Comparison of ENCODE assay signal across 12 mouse cellular contexts in genomic region chr12:52671943-52672342, GRCm38 (mm10). TPM values are rescaled to one million over a fixed set of nuclear protein-coding genes. Genes with fewer than 3 reads are reported as not detected.
DNase-seq lines count a peak whose midpoint lies in the region; ATAC-seq and TF ChIP-seq lines count a peak whose summit lies in the region.
"Had no signal": no experiment of that assay in that cellular context is flagged by ENCODE, and none has a peak within 500 bp of the region (broad histone marks: within the 10 kb centered on the region; RNA-seq: fewer than 3 reads in every experiment).

No protein-coding gene starts in this region.

- H3K79me2 ChIP-seq in myocyte (ENCODE audit: control insufficient read depth, insufficient read depth) = no peaks in the 10 kb centered on the region

- H3K9me3 ChIP-seq in embryonic facial prominence, embryonic 12.5 days = no peaks in the 10 kb centered on the region
- H3K9me3 ChIP-seq in hindbrain, embryonic 12.5 days (replicated peaks) = no peaks in the 10 kb centered on the region
- H3K9me3 ChIP-seq: heart, embryonic 13.5 days; limb, embryonic 13.5 days; megakaryocyte, embryonic 14.5 days had no signal

- H3K36me3 ChIP-seq in embryonic facial prominence, embryonic 12.5 days = no peaks in the 10 kb centered on the region
- no peaks in the 10 kb centered on the region for H3K36me3 ChIP-seq in hindbrain, embryonic 12.5 days
- H3K36me3 ChIP-seq in myocyte (ENCODE audit: control insufficient read depth, insufficient read depth) = no peaks in the 10 kb centered on the region
- H3K36me3 ChIP-seq: heart, embryonic 13.5 days; limb, embryonic 13.5 days had no signal

- intact Hi-C loops in left cerebral cortex, postnatal 4 days (cut with DNase I) = no loop called here
- intact Hi-C loops in left cerebral cortex, adult 2 months (cut with DNase I) = no loop called here

- no peak for ATAC-seq in embryonic facial prominence, embryonic 12.5 days (ENCODE audit: insufficient number of reproducible peaks, insufficient read depth, low FRiP score, low TSS enrichment)
- ATAC-seq in hindbrain, embryonic 12.5 days (ENCODE audit: low FRiP score) = peak; percentile 20
- ATAC-seq in granulocyte monocyte progenitor cell, adult 5-6 weeks (replicated peaks; ENCODE audit: poor library complexity, severe bottlenecking) = no peak

- H3K4me3 ChIP-seq in left cerebral cortex, adult 2 months = no peak overlapping the region
- no peak overlapping the region for H3K4me3 ChIP-seq in embryonic facial prominence, embryonic 12.5 days
- H3K4me3 ChIP-seq in hindbrain, embryonic 12.5 days = no peak overlapping the region
- H3K4me3 ChIP-seq in myocyte = no peak overlapping the region
- H3K4me3 ChIP-seq: heart, embryonic 13.5 days; limb, embryonic 13.5 days; megakaryocyte, embryonic 14.5 days had no signal

- no peak overlapping the region for H3K27ac ChIP-seq in left cerebral cortex, adult 2 months
- H3K27ac ChIP-seq in embryonic facial prominence, embryonic 12.5 days = peak overlapping the region; percentile 2; the same call in 1 of the 2 replicates
- peak overlapping the region; percentile 91 for H3K27ac ChIP-seq in hindbrain, embryonic 12.5 days
- H3K27ac ChIP-seq: heart, embryonic 13.5 days; limb, embryonic 13.5 days had no signal

- peaks cover 6% of the 10 kb centered on the region; the same call in 1 of the 2 replicates for H3K4me1 ChIP-seq in embryonic facial prominence, embryonic 12.5 days
- peaks cover 15% of the 10 kb centered on the region for H3K4me1 ChIP-seq in hindbrain, embryonic 12.5 days
- H3K4me1 ChIP-seq: megakaryocyte, embryonic 14.5 days had no signal

- DNase-seq in left cerebral cortex, postnatal 4 days = peak; percentile 5
- DNase-seq in left cerebral cortex, adult 2 months (ENCODE audit: extremely low spot score in 1 of 2, low spot score in 2 of 2) = no peak
- no peak for DNase-seq in thymus, postnatal 10 days (ENCODE audit: low spot score in 2 of 2)

- H3K9ac ChIP-seq in embryonic facial prominence, embryonic 12.5 days = no peak overlapping the region
- no peak overlapping the region for H3K9ac ChIP-seq in hindbrain, embryonic 12.5 days
- H3K9ac ChIP-seq: limb, embryonic 13.5 days; lung, embryonic 14.5 days had no signal

- no peak overlapping the region for H3ac ChIP-seq in myocyte (ENCODE audit: control insufficient read depth, insufficient read length)

- 37% methylated on average over 6 of the region's 6 CpGs for WGBS in embryonic facial prominence, embryonic 12.5 days
- WGBS in hindbrain, embryonic 12.5 days = 32% methylated on average over 6 of the region's 6 CpGs

- no peak for TF ChIP-seq POLR2A in myocyte (IDR thresholded peaks at IDR 0.05; ENCODE audit: insufficient read length, low read depth)

- no peaks in the 10 kb centered on the region for H3K27me3 ChIP-seq in embryonic facial prominence, embryonic 12.5 days
- H3K27me3 ChIP-seq in hindbrain, embryonic 12.5 days = no peaks in the 10 kb centered on the region
- no peaks in the 10 kb centered on the region for H3K27me3 ChIP-seq in myocyte (ENCODE audit: control insufficient read depth, insufficient read depth, insufficient read length)
- H3K27me3 ChIP-seq: CH12.LX; heart, embryonic 13.5 days; limb, embryonic 13.5 days; megakaryocyte, embryonic 14.5 days had no signal

- no peak for TF ChIP-seq CTCF in left cerebral cortex, adult 2 months (IDR thresholded peaks at IDR 0.05)

- H3K4me2 ChIP-seq in embryonic facial prominence, embryonic 12.5 days (replicated peaks) = no peak overlapping the region
- H3K4me2 ChIP-seq in hindbrain, embryonic 12.5 days (replicated peaks) = peak overlapping the region; percentile 24
- peak overlapping the region; percentile 63 for H3K4me2 ChIP-seq in myocyte (ENCODE audit: low read depth)
- H3K4me2 ChIP-seq: heart, embryonic 13.5 days; lung, embryonic 14.5 days had no signal

TF ChIP-seq in myocyte, 11 proteins besides CTCF, POLR2A, EP300 and RAD21:
- TF ChIP-seq TCF3 (IDR thresholded peaks at IDR 0.05; ENCODE audit: insufficient read length, low read depth) (no peak), POLR2AphosphoS2 (IDR thresholded peaks at IDR 0.05; ENCODE audit: insufficient read length, low read depth) (no peak), MYOD1 (IDR thresholded peaks at IDR 0.05; ENCODE audit: control insufficient read depth in 1 of 3, insufficient read length in 2 of 3, low read depth in 2 of 3) (no peak), SRF (IDR thresholded peaks at IDR 0.05; ENCODE audit: control insufficient read depth, insufficient read length, low read depth) (no peak), CEBPB (IDR thresholded peaks at IDR 0.05; ENCODE audit: insufficient read depth, poor library complexity, severe bottlenecking) (no peak)

RNA-seq across cellular contexts. Expression of gene Akap6, which starts 27.2 kb away (rescaled TPM):
- total RNA-seq in left cerebral cortex, postnatal 4 days (2021) = 100 to 1,000 TPM; 120 to 125 TPM
- 100 to 1,000 TPM; 178 to 181 TPM for total RNA-seq in left cerebral cortex, adult 2 months (2021)
- polyA plus RNA-seq in embryonic facial prominence, embryonic 12.5 days (2016; fragmentation: Nextera tagmentation; extraction: Ambion mirVana) = 3.5 and 4.7 TPM in 2 replicates
- 33.1 and 34.2 TPM in 2 replicates for polyA plus RNA-seq in hindbrain, embryonic 12.5 days (2016; fragmentation: Nextera tagmentation; extraction: Ambion mirVana)
- 6.6 TPM for polyA plus RNA-seq in myocyte (2012; fragmentation: generic; extraction: Trizol)
- total RNA-seq in granulocyte monocyte progenitor cell, adult 5-6 weeks (2014; fragmentation: Nextera tagmentation) = not detected in 2 replicates
- 0.21 TPM in 1 of 2 replicates, not detected in the other for total RNA-seq in granulocyte monocyte progenitor cell, adult 5-6 weeks (2017)

Comparison
In these comparisons a context has a peak if more than half of its experiments do, and no peak if none do; other contexts are left out.
1. RNA of gene Akap6, which starts 27.2 kb away (total RNA-seq): 178 to 181 TPM in left cerebral cortex, adult 2 months and 120 to 125 TPM in left cerebral cortex, postnatal 4 days; 0.21 TPM in granulocyte monocyte progenitor cell, adult 5-6 weeks; every median in the first group is over 100 times any median in the second.